Mouse (Mus musculus) limb, embryonic 11.5 days (tissue): ENCODE results near the gene Zfp36l1. TPM values are rescaled to one million over a fixed set of nuclear protein-coding genes. Genes with fewer than 3 reads are reported as not detected.

Experiments used
- ATAC-seq: fragments of 200-750 bp; cut with Nextera tagmentation; 2 replicates; pipeline ENCODE4 v1.8.0; 2017; ENCODE audit warnings: low read depth; ENCODE audit not compliant: insufficient number of reproducible peaks, low FRiP score, low TSS enrichment
- DNase-seq: peaks from one replicate; pipeline ENCODE4 v3.0.0-alpha.2; 2015; ENCODE audit warnings: low spot score
- H3K27ac ChIP-seq: fragments of 300-500 bp; sonication (generic); replicated peaks from 2 replicates; pipeline ENCODE4 v1.5.1; 2014; ENCODE audit warnings: low read depth, mild to moderate bottlenecking, low read length
- H3K27me3 ChIP-seq: fragments of 300-500 bp; sonication (generic); 2 replicates; pipeline ENCODE4 v1.6.1; 2014; ENCODE audit warnings: mild to moderate bottlenecking, low read length, mixed read lengths; ENCODE audit not compliant: control insufficient read depth, insufficient read depth
- H3K36me3 ChIP-seq: fragments of 300-500 bp; sonication (generic); 2 replicates; pipeline ENCODE4 v1.6.1; 2014; ENCODE audit warnings: mild to moderate bottlenecking, low read length, moderate library complexity, mixed read lengths; ENCODE audit not compliant: control insufficient read depth, insufficient read depth
- H3K4me1 ChIP-seq: fragments of 300-500 bp; sonication (generic); 2 replicates; pipeline ENCODE4 v1.6.1; 2014; ENCODE audit warnings: low read length, mixed read lengths; ENCODE audit not compliant: control insufficient read depth, insufficient read depth
- H3K4me2 ChIP-seq: fragments of 300-500 bp; sonication (generic); 2 replicates; pipeline ENCODE4 v1.6.1; 2014; ENCODE audit warnings: low read depth, mild to moderate bottlenecking, moderate library complexity; ENCODE audit not compliant: severe bottlenecking
- H3K4me3 ChIP-seq: fragments of 300-500 bp; sonication (generic); 2 replicates; pipeline ENCODE4 v1.5.1; 2014; ENCODE audit warnings: low read depth, low read length
- H3K9ac ChIP-seq: fragments of 300-500 bp; sonication (generic); 2 replicates; pipeline ENCODE4 v1.6.1; 2014; ENCODE audit warnings: mild to moderate bottlenecking, low read length
- H3K9me3 ChIP-seq: fragments of 300-500 bp; sonication (generic); 2 replicates; pipeline ENCODE4 v1.6.1; 2016; ENCODE audit warnings: low read length; ENCODE audit not compliant: control insufficient read depth
- WGBS: fragments of 180-500 bp; shearing (Covaris S2); extraction: QIAGEN DNeasy Blood & Tissue Kit; methylation state at CpG from one replicate; pipeline ENCODE4 v1.1.7; 2014; 5-methylcytosine and 5-hydroxymethylcytosine counted together
- polyA plus RNA-seq: library from polyadenylated mRNA; unstranded; fragments of >200 nt; fragmentation: Nextera tagmentation; extraction: Ambion mirVana; gene quantifications from 2 replicates; pipeline ENCODE4 v1.2.1, GENCODE M21; 2014

Gene Zfp36l1
- polyA plus RNA-seq, 1 experiment from 2014 or later = 140 TPM

- ATAC-seq (no peak), DNase-seq (no peak)
- no peak overlapping the region for H3K9ac ChIP-seq
- no peak overlapping the region for H3K4me3 ChIP-seq
- 95% methylated on average over 4 of the region's 4 CpGs for WGBS
- H3K4me1 ChIP-seq = peaks cover 21% of the 10 kb centered on the region
- H3K9me3 ChIP-seq = no peaks in the 10 kb centered on the region
- no peak overlapping the region for H3K27ac ChIP-seq
- no peak overlapping the region for H3K4me2 ChIP-seq
- H3K27me3 ChIP-seq = no peaks in the 10 kb centered on the region
- H3K36me3 ChIP-seq = no peaks in the 10 kb centered on the region
Measured at GRCm38 (mm10) chr12:80082730-80083129, 30.1 kb downstream of the Zfp36l1 start.

DNA sequence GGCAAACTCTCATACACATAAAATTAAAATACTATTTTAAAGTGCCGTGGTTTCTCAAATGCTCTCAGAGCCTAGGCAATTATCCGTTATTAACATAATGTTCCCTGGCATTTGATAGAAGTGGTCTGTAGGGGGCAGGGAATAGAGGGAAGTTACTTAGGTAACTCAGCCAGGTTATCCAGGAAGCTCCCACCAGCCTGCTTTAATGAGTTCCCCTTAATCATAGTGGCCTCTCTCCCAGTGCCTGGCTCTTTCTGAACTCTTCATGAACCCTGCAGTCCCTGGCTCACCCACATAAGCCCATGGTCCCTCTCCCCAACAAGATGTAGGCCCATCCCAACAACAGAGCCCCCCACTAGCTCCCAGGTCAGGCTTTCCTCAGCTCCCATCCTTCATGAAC is 31.4 kb downstream of the Zfp36l1 start:
- Histone ChIP-seq H3K4me3 (no peak overlapping the region), H3K27ac (no peak overlapping the region), H3K4me2 (no peak overlapping the region), H3K27me3 (no peaks in the 10 kb centered on the region), H3K9me3 (no peaks in the 10 kb centered on the region), H3K4me1 (peaks cover 21% of the 10 kb centered on the region), H3K36me3 (no peaks in the 10 kb centered on the region), H3K9ac (no peak overlapping the region)
- ATAC-seq (no peak), DNase-seq (no peak)
- WGBS = 63% methylated on average over 2 of the region's 2 CpGs

GRCm38 (mm10) chr12:80079937-80080336 is 32.9 kb downstream of the Zfp36l1 start:
- H3K27ac ChIP-seq = no peak overlapping the region
- no peak overlapping the region for H3K4me3 ChIP-seq
- WGBS = 82% methylated on average over 4 of the region's 4 CpGs
- peaks cover 21% of the 10 kb centered on the region for H3K4me1 ChIP-seq
- no peaks in the 10 kb centered on the region for H3K36me3 ChIP-seq
- no peak for ATAC-seq
- H3K27me3 ChIP-seq = no peaks in the 10 kb centered on the region
- H3K9ac ChIP-seq = no peak overlapping the region
- DNase-seq = no peak
- no peak overlapping the region for H3K4me2 ChIP-seq
- no peaks in the 10 kb centered on the region for H3K9me3 ChIP-seq

GRCm38 (mm10) chr12:80074331-80074730 is 38.5 kb downstream of the Zfp36l1 start:
- ATAC-seq = no peak
- no peaks in the 10 kb centered on the region for H3K36me3 ChIP-seq
- no peak overlapping the region for H3K27ac ChIP-seq
- no peaks in the 10 kb centered on the region for H3K4me1 ChIP-seq
- H3K4me2 ChIP-seq = no peak overlapping the region
- H3K9me3 ChIP-seq = no peaks in the 10 kb centered on the region
- H3K27me3 ChIP-seq = no peaks in the 10 kb centered on the region
- 91% methylated on average over 2 of the region's 2 CpGs for WGBS
- H3K9ac ChIP-seq = no peak overlapping the region
- DNase-seq = no peak
- no peak overlapping the region for H3K4me3 ChIP-seq

- Histone ChIP-seq H3K27ac (no peak overlapping the region), H3K9ac (no peak overlapping the region), H3K4me2 (no peak overlapping the region), H3K4me3 (no peak overlapping the region), H3K36me3 (no peaks in the 10 kb centered on the region), H3K27me3 (no peaks in the 10 kb centered on the region), H3K9me3 (no peaks in the 10 kb centered on the region), H3K4me1 (no peaks in the 10 kb centered on the region; the same call in 1 of the 2 replicates)
- DNase-seq (no peak), ATAC-seq (no peak)
- WGBS = 42% methylated on average over 8 of the region's 8 CpGs
Measured at GRCm38 (mm10) chr12:80070534-80071287, 42.1 kb downstream of the Zfp36l1 start.

GRCm38 (mm10) chr12:80069040-80069439 is 43.8 kb downstream of the Zfp36l1 start:
- Histone ChIP-seq H3K4me3 (no peak overlapping the region), H3K27me3 (no peaks in the 10 kb centered on the region), H3K9ac (no peak overlapping the region), H3K9me3 (no peaks in the 10 kb centered on the region), H3K27ac (no peak overlapping the region), H3K4me1 (no peaks in the 10 kb centered on the region; the same call in 1 of the 2 replicates), H3K4me2 (no peak overlapping the region), H3K36me3 (no peaks in the 10 kb centered on the region)
- ATAC-seq = no peak
- 75% methylated on average over 3 of the region's 3 CpGs for WGBS
- no peak for DNase-seq

DNA sequence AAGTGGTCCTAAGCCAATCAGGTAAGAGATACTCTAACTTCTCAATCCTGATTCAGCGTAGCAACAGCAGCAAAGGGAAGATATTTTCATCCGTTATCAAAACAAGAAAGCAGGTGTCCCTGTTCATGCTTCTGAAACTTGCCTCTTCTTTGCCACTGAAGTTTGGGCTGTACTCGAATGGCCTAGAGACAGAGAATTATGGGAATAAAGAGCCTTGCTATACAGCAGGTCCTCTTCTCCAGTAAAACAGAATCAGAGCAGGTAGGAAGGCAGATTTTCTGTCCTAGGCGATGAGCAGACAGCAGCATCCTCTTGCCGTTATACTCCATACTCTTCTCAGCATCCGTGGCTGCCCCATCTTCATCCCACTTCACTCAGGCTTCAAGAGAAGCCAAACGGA is 44.8 kb downstream of the Zfp36l1 start:
- no peak for ATAC-seq
- peaks cover 7% of the 10 kb centered on the region for H3K4me1 ChIP-seq
- H3K27ac ChIP-seq = no peak overlapping the region

DNA sequence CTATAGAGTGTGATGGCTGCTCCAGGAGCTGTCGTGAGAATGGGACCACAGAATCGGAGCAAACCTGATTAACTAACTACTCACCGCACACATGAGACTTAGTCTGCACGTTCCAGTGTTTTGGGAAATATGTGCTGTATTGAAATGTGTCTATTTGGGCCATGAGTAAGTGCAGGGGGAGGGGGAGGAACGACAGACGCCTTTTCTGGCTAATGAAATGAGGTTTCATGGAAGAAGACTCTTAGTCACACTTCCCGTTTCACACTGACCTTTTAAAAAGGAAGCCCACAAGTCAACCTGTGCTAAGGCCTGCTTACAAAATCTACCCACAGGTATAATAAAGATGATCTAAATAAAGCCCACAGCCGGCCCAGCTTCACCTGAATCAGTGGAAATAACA is 47.8 kb downstream of the Zfp36l1 start:
- Histone ChIP-seq H3K9me3 (no peaks in the 10 kb centered on the region), H3K27me3 (no peaks in the 10 kb centered on the region), H3K27ac (no peak overlapping the region), H3K9ac (no peak overlapping the region), H3K4me2 (no peak overlapping the region), H3K4me3 (no peak overlapping the region), H3K4me1 (peaks cover 25% of the 10 kb centered on the region), H3K36me3 (no peaks in the 10 kb centered on the region)
- WGBS = 65% methylated on average over 8 of the region's 8 CpGs
- ATAC-seq = no peak
- DNase-seq = no peak

More for the DNA sequence above, 44.8 kb downstream of the Zfp36l1 start:
- no peak for DNase-seq
- Histone ChIP-seq H3K36me3 (no peaks in the 10 kb centered on the region), H3K9me3 (no peaks in the 10 kb centered on the region), H3K4me2 (no peak overlapping the region), H3K27me3 (no peaks in the 10 kb centered on the region), H3K9ac (no peak overlapping the region), H3K4me3 (no peak overlapping the region)
- 78% methylated on average over 7 of the region's 7 CpGs for WGBS

GRCm38 (mm10) chr12:80064306-80064705 is 48.5 kb downstream of the Zfp36l1 start:
- ATAC-seq = no peak
- Histone ChIP-seq H3K27me3 (no peaks in the 10 kb centered on the region), H3K9me3 (no peaks in the 10 kb centered on the region), H3K9ac (no peak overlapping the region), H3K4me2 (no peak overlapping the region), H3K27ac (no peak overlapping the region; the same call in none of the 2 replicates), H3K36me3 (no peaks in the 10 kb centered on the region), H3K4me1 (peaks cover 31% of the 10 kb centered on the region), H3K4me3 (no peak overlapping the region)
- WGBS = 82% methylated on average over 4 of the region's 4 CpGs
- no peak for DNase-seq
